In genomic region chr5:93163541-93163940, GRCm38 (mm10) we compare ENCODE assay signal across 9 mouse cellular contexts. TPM values are rescaled to one million over a fixed set of nuclear protein-coding genes. Genes with fewer than 3 reads are reported as not detected.
DNase-seq lines count a peak whose midpoint lies in the region; ATAC-seq and TF ChIP-seq lines count a peak whose summit lies in the region.
"Had no signal": no experiment of that assay in that cellular context is flagged by ENCODE, and none has a peak within 500 bp of the region (broad histone marks: within the 10 kb centered on the region; RNA-seq: fewer than 3 reads in every experiment).

No protein-coding gene starts in this region.

- no peak for TF ChIP-seq POLR2A in ES-Bruce4 (IDR thresholded peaks at IDR 0.05; ENCODE audit: insufficient read depth, low read length)

- no peak overlapping the region for H3K4me2 ChIP-seq in limb, embryonic 11.5 days (ENCODE audit: low read depth, severe bottlenecking)
- no peak overlapping the region for H3K4me2 ChIP-seq in embryonic facial prominence, embryonic 14.5 days (ENCODE audit: low read depth, low read length)
- no peak overlapping the region for H3K4me2 ChIP-seq in midbrain, embryonic 16.5 days (ENCODE audit: low read length)

- peaks cover 32% of the 10 kb centered on the region for H3K36me3 ChIP-seq in limb, embryonic 11.5 days (ENCODE audit: control insufficient read depth, insufficient read depth, low read length)
- H3K36me3 ChIP-seq in limb, embryonic 10.5 days, result peaks cover 99% of the 10 kb centered on the region
- peaks cover 43% of the 10 kb centered on the region for H3K36me3 ChIP-seq in ES-Bruce4 (ENCODE audit: control insufficient read depth, insufficient read depth, low read length, poor library complexity, severe bottlenecking)
- H3K36me3 ChIP-seq in embryonic facial prominence, embryonic 14.5 days (ENCODE audit: control insufficient read depth, insufficient read depth, low read length), result peaks cover 83% of the 10 kb centered on the region
- H3K36me3 ChIP-seq in midbrain, embryonic 16.5 days (ENCODE audit: control insufficient read depth, insufficient read depth, low read length), result peaks cover 31% of the 10 kb centered on the region

- ATAC-seq in limb, embryonic 11.5 days (ENCODE audit: insufficient number of reproducible peaks, low FRiP score, low TSS enrichment, low read depth), result no peak
- no peak for ATAC-seq in embryonic facial prominence, embryonic 14.5 days (ENCODE audit: low read depth)
- peak; percentile 3; the same call in 1 of the 2 replicates for ATAC-seq in midbrain, embryonic 16.5 days

- DNase-seq in limb, embryonic 11.5 days (ENCODE audit: low spot score), result peak; percentile 58
- no peak for DNase-seq in limb, embryonic 10.5 days (ENCODE audit: low spot score)
- DNase-seq in adrenal gland, postnatal 10 days, result peak; percentile 75
- DNase-seq in embryonic facial prominence, embryonic 14.5 days (ENCODE audit: low spot score), result peak; percentile 55
- peak; percentile 76 for DNase-seq in kidney, postnatal 14 days
- DNase-seq in ovary, postnatal 36 days (ENCODE audit: low spot score), result no peak

- H3K9me3 ChIP-seq in limb, embryonic 11.5 days (ENCODE audit: control insufficient read depth, low read length), result no peaks in the 10 kb centered on the region
- no peaks in the 10 kb centered on the region for H3K9me3 ChIP-seq in limb, embryonic 10.5 days (replicated peaks)
- no peaks in the 10 kb centered on the region for H3K9me3 ChIP-seq in ES-Bruce4 (replicated peaks; ENCODE audit: control insufficient read depth, insufficient read depth, low read length, poor library complexity, severe bottlenecking)
- no peaks in the 10 kb centered on the region for H3K9me3 ChIP-seq in embryonic facial prominence, embryonic 14.5 days (ENCODE audit: control insufficient read depth, low read length)
- no peaks in the 10 kb centered on the region for H3K9me3 ChIP-seq in midbrain, embryonic 16.5 days (replicated peaks; ENCODE audit: control insufficient read depth, low read length, poor library complexity, severe bottlenecking)
- H3K9me3 ChIP-seq: megakaryocyte, embryonic 14.5 days had no signal

- 81% methylated on average over 3 of the region's 3 CpGs for WGBS in limb, embryonic 11.5 days
- 88% methylated on average over 3 of the region's 3 CpGs for WGBS in limb, embryonic 10.5 days
- 89% methylated on average over 3 of the region's 3 CpGs for WGBS in embryonic facial prominence, embryonic 14.5 days
- WGBS in midbrain, embryonic 16.5 days, result 78% methylated on average over 3 of the region's 3 CpGs

- H3K27ac ChIP-seq in limb, embryonic 11.5 days (replicated peaks; ENCODE audit: low read depth, low read length), result no peak overlapping the region
- no peak overlapping the region for H3K27ac ChIP-seq in limb, embryonic 10.5 days
- H3K27ac ChIP-seq in ES-Bruce4 (ENCODE audit: insufficient read depth, low read length), result no peak overlapping the region
- H3K27ac ChIP-seq in embryonic facial prominence, embryonic 14.5 days (replicated peaks; ENCODE audit: low read depth, low read length), result no peak overlapping the region
- no peak overlapping the region for H3K27ac ChIP-seq in midbrain, embryonic 16.5 days (ENCODE audit: low read length)

- no peak for TF ChIP-seq EP300 in ES-Bruce4 (IDR thresholded peaks at IDR 0.05; ENCODE audit: insufficient read depth, low read depth, low read length)

- H3K4me1 ChIP-seq in limb, embryonic 11.5 days (ENCODE audit: control insufficient read depth, insufficient read depth, low read length), result no peaks in the 10 kb centered on the region
- H3K4me1 ChIP-seq in limb, embryonic 10.5 days, result peaks cover 10% of the 10 kb centered on the region
- H3K4me1 ChIP-seq in ES-Bruce4 (ENCODE audit: control insufficient read depth, insufficient read depth, low read length), result no peaks in the 10 kb centered on the region
- 0 out of 2 replicates have a peak, but pooled peaks cover 4% of the 10 kb centered on the region for H3K4me1 ChIP-seq in embryonic facial prominence, embryonic 14.5 days (ENCODE audit: control insufficient read depth, insufficient read depth, low read length)
- H3K4me1 ChIP-seq in midbrain, embryonic 16.5 days (ENCODE audit: control insufficient read depth, insufficient read depth, low read length), result no peaks in the 10 kb centered on the region

- TF ChIP-seq CTCF in ES-Bruce4 (IDR thresholded peaks at IDR 0.05; ENCODE audit: low read depth, low read length), result peak; percentile 28

- no peak overlapping the region for H3K9ac ChIP-seq in limb, embryonic 11.5 days (ENCODE audit: low read length)
- H3K9ac ChIP-seq in ES-Bruce4 (ENCODE audit: low read depth, poor library complexity, severe bottlenecking), result no peak overlapping the region
- H3K9ac ChIP-seq in embryonic facial prominence, embryonic 14.5 days (ENCODE audit: low read depth, low read length), result no peak overlapping the region
- H3K9ac ChIP-seq in midbrain, embryonic 16.5 days (ENCODE audit: low read depth, low read length), result no peak overlapping the region

- no peaks in the 10 kb centered on the region for H3K27me3 ChIP-seq in limb, embryonic 11.5 days (ENCODE audit: control insufficient read depth, insufficient read depth, low read length)
- no peaks in the 10 kb centered on the region for H3K27me3 ChIP-seq in limb, embryonic 10.5 days (ENCODE audit: low read depth, poor library complexity, severe bottlenecking)
- H3K27me3 ChIP-seq in ES-Bruce4 (ENCODE audit: control insufficient read depth, insufficient read depth, low read length, poor library complexity, severe bottlenecking), result no peaks in the 10 kb centered on the region
- H3K27me3 ChIP-seq in embryonic facial prominence, embryonic 14.5 days (replicated peaks; ENCODE audit: control insufficient read depth, insufficient read depth, low read length), result no peaks in the 10 kb centered on the region
- H3K27me3 ChIP-seq in midbrain, embryonic 16.5 days (ENCODE audit: control insufficient read depth, insufficient read depth, low read depth, low read length), result no peaks in the 10 kb centered on the region
- H3K27me3 ChIP-seq: megakaryocyte, embryonic 14.5 days had no signal

- H3K4me3 ChIP-seq in limb, embryonic 11.5 days (ENCODE audit: low read depth, low read length), result no peak overlapping the region
- H3K4me3 ChIP-seq in limb, embryonic 10.5 days, result no peak overlapping the region
- H3K4me3 ChIP-seq in ES-Bruce4 (ENCODE audit: low read depth, low read length), result no peak overlapping the region
- H3K4me3 ChIP-seq in embryonic facial prominence, embryonic 14.5 days (ENCODE audit: low read depth, low read length), result no peak overlapping the region
- no peak overlapping the region for H3K4me3 ChIP-seq in midbrain, embryonic 16.5 days (ENCODE audit: low read depth, low read length)
- H3K4me3 ChIP-seq: megakaryocyte, embryonic 14.5 days had no signal

RNA-seq across cellular contexts. Expression of gene Ccni, which starts 42.8 kb away (rescaled TPM):
- polyA plus RNA-seq in limb, embryonic 11.5 days (2014; fragmentation: Nextera tagmentation; extraction: Ambion mirVana), result 147 and 161 TPM in 2 replicates
- polyA plus RNA-seq in limb, embryonic 10.5 days (2016; fragmentation: Nextera tagmentation; extraction: Ambion mirVana), result 96.3 and 121 TPM in 2 replicates
- 214 and 222 TPM in 2 replicates for polyA plus RNA-seq in ES-Bruce4 (2011; ENCODE audit: insufficient read depth, insufficient read length, low read depth, missing spikeins)
- 100 to 1,000 TPM; 239 to 254 TPM for total RNA-seq in adrenal gland, postnatal 10 days (2021)
- 121 and 126 TPM in 2 replicates for polyA plus RNA-seq in embryonic facial prominence, embryonic 14.5 days (2014; fragmentation: Nextera tagmentation; extraction: Ambion mirVana)
- polyA plus RNA-seq in midbrain, embryonic 16.5 days (2015; fragmentation: Nextera tagmentation; extraction: Ambion mirVana), result 135 and 140 TPM in 2 replicates

RNA-seq across cellular contexts. Expression of gene 2010109A12Rik, which starts 42.8 kb away (rescaled TPM):
- polyA plus RNA-seq in limb, embryonic 11.5 days (2014; fragmentation: Nextera tagmentation; extraction: Ambion mirVana), result 1.9 and 2.3 TPM in 2 replicates
- polyA plus RNA-seq in limb, embryonic 10.5 days (2016; fragmentation: Nextera tagmentation; extraction: Ambion mirVana), result 1.8 and 2.2 TPM in 2 replicates
- 0.97 and 1.2 TPM in 2 replicates for polyA plus RNA-seq in ES-Bruce4 (2011; ENCODE audit: insufficient read depth, insufficient read length, low read depth, missing spikeins)
- total RNA-seq in adrenal gland, postnatal 10 days (2021), result 1 to 10 TPM in 1 of 2 experiments, under 1 TPM in 1; 0.60 to 2.0 TPM
- polyA plus RNA-seq in embryonic facial prominence, embryonic 14.5 days (2014; fragmentation: Nextera tagmentation; extraction: Ambion mirVana), result 1.5 and 1.9 TPM in 2 replicates
- 1.2 and 2.2 TPM in 2 replicates for polyA plus RNA-seq in midbrain, embryonic 16.5 days (2015; fragmentation: Nextera tagmentation; extraction: Ambion mirVana)

Comparison
In these comparisons a context has a peak if more than half of its experiments do, and no peak if none do; other contexts are left out.
1. DNase-seq: peak in limb, embryonic 11.5 days (single experiment), adrenal gland, postnatal 10 days (single experiment), embryonic facial prominence, embryonic 14.5 days (single experiment) and kidney, postnatal 14 days (single experiment); none in limb, embryonic 10.5 days (single experiment) and ovary, postnatal 36 days (single experiment).